Mouse (Mus musculus): ENCODE measurements around the gene Prss48.

DNA sequence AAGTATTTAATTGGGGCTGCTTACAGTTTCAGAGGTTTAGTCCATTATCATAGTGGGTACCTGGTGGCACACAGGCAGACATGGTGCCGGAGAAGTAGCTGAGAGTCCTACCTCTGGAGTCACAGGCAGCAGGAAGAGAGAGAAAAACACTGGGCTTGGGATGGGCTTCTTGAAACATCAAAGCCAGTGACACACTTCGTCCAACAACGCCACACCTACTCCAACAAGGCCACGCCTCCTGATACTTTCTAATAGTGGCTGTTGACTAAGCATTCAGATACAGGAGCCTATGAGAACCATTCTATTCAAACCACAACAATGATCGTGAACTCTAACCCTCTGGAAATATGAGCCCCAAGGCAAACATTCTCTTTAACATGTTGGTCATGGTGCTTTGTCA is 46.6 kb downstream of the Prss48 start:
- no peak for TF ChIP-seq POLR2A (IDR thresholded peaks at IDR 0.05; ENCODE audit: insufficient read depth, low read depth, low read length)
- TF ChIP-seq CTCF (IDR thresholded peaks at IDR 0.05) = no peak
- no peak for TF ChIP-seq EP300 (IDR thresholded peaks at IDR 0.05; ENCODE audit: insufficient read depth, low read depth, low read length)
